Mouse (Mus musculus) brain, embryonic 14.5 days (tissue): ENCODE measurements around the gene Wif1. TPM values are rescaled to one million over a fixed set of nuclear protein-coding genes. Genes with fewer than 3 reads are reported as not detected.
A peak's percentile ranks its signal among the peaks of the same experiment; 100 is the strongest.

Experiments
- DNase-seq: peaks from one replicate; pipeline ENCODE4 v3.0.0-alpha.2; 2011; ENCODE audit warnings: low read depth
- CTCF ChIP-seq: fragments of 200-500 bp; IDR thresholded peaks from 2 replicates; pipeline ENCODE4 v1.5.1; 2012; ENCODE audit warnings: inconsistent platforms, mild to moderate bottlenecking, moderate library complexity, borderline replicate concordance; ENCODE audit not compliant: insufficient read depth, insufficient read length; ENCODE audit errors: extremely low read depth
- POLR2A ChIP-seq: fragments of 200-500 bp; IDR thresholded peaks from 2 replicates; pipeline ENCODE4 v1.6.1; 2012; ENCODE audit warnings: mild to moderate bottlenecking, inconsistent platforms, borderline replicate concordance; ENCODE audit not compliant: poor library complexity, insufficient read depth, insufficient read length, severe bottlenecking; ENCODE audit errors: extremely low read depth
- polyA plus RNA-seq: library from polyadenylated mRNA; depleted of rRNA; stranded (reverse); fragments of >200 nt; gene quantifications from 2 replicates; pipeline ENCODE4 v1.2.3, GENCODE M21; 2012

Wif1 gene
- polyA plus RNA-seq, 1 experiment = 9.3 TPM

GRCm38 (mm10) chr10:121082881-121083280, 49.1 kb downstream of the Wif1 start:
- no peak for TF ChIP-seq POLR2A
- no peak for DNase-seq

GRCm38 (mm10) chr10:121083512-121083911, 49.8 kb downstream of the Wif1 start:
- no peak for DNase-seq
- TF ChIP-seq CTCF = no peak
- TF ChIP-seq POLR2A = no peak

- DNase-seq = peak; percentile 18
- TF ChIP-seq CTCF = no peak
- no peak for TF ChIP-seq POLR2A
These were observed 54.9 kb downstream of the Wif1 start for GRCm38 (mm10) chr10:121088679-121089078.

- TF ChIP-seq POLR2A (no peak), CTCF (no peak)
- DNase-seq = peak; percentile 63
These were observed 55.6 kb downstream of the Wif1 start for GRCm38 (mm10) chr10:121089312-121089711.

- no peak for DNase-seq
- TF ChIP-seq POLR2A (no peak), CTCF (no peak)
These were observed 56.2 kb downstream of the Wif1 start for GRCm38 (mm10) chr10:121090006-121090405.

- TF ChIP-seq POLR2A (no peak), CTCF (no peak)
- peak; percentile 52 for DNase-seq
These were observed 62.2 kb downstream of the Wif1 start for GRCm38 (mm10) chr10:121095948-121096347.

- DNase-seq = peak; percentile 14
- TF ChIP-seq CTCF (no peak), POLR2A (no peak)
These were observed 64.5 kb downstream of the Wif1 start for GRCm38 (mm10) chr10:121098263-121098662.

- DNase-seq = no peak
- no peak for TF ChIP-seq CTCF
- no peak for TF ChIP-seq POLR2A
These were observed 65.9 kb downstream of the Wif1 start for GRCm38 (mm10) chr10:121099658-121100057.

GRCm38 (mm10) chr10:121116115-121116514, 82.4 kb downstream of the Wif1 start:
- no peak for TF ChIP-seq CTCF
- no peak for TF ChIP-seq POLR2A
- no peak for DNase-seq

GRCm38 (mm10) chr10:121116636-121117035, 82.9 kb downstream of the Wif1 start:
- no peak for TF ChIP-seq CTCF
- no peak for TF ChIP-seq POLR2A
- DNase-seq = no peak

GRCm38 (mm10) chr10:121120751-121121150, 87.0 kb downstream of the Wif1 start:
- TF ChIP-seq POLR2A (no peak), CTCF (no peak)
- no peak for DNase-seq

- DNase-seq = no peak
- TF ChIP-seq POLR2A (no peak), CTCF (0 out of 2 replicates have a peak, but pooled peaks have one; percentile 10)
These were observed 90.7 kb downstream of the Wif1 start for GRCm38 (mm10) chr10:121124481-121124880.
